Mouse (Mus musculus) CH12.LX (cell line): ENCODE measurements around the gene Tmem88b.

Source experiments
- CTCF ChIP-seq, 2 experiments: IDR thresholded peaks in 1 of 2; conservative IDR thresholded peaks in 1 of 2; 2 replicates each; pipeline ENCODE4 v1.5.1; 2011 to 2012; ENCODE audit warnings: low read depth in 2 of 2, low read length in 2 of 2, improper control_type of control experiment in 1 of 2, inconsistent platforms in 1 of 2, mild to moderate bottlenecking in 1 of 2, moderate library complexity in 1 of 2
- JUND ChIP-seq: conservative IDR thresholded peaks from 2 replicates; pipeline ENCODE4 v1.6.1; 2011; ENCODE audit warnings: low read depth, low read length, improper control_type of control experiment
- MAX ChIP-seq: IDR thresholded peaks from 2 replicates; pipeline ENCODE4 v1.6.1; 2011; ENCODE audit warnings: low read length, improper control_type of control experiment
- POLR2A ChIP-seq: IDR thresholded peaks from 2 replicates; pipeline ENCODE4 v1.6.1; 2011; ENCODE audit warnings: low read depth, mild to moderate bottlenecking, improper control_type of control experiment, low read length
- RAD21 ChIP-seq: IDR thresholded peaks from 2 replicates; pipeline ENCODE4 v1.6.1; 2011; ENCODE audit warnings: low read depth, mild to moderate bottlenecking, low read length, improper control_type of control experiment, moderate library complexity

DNA sequence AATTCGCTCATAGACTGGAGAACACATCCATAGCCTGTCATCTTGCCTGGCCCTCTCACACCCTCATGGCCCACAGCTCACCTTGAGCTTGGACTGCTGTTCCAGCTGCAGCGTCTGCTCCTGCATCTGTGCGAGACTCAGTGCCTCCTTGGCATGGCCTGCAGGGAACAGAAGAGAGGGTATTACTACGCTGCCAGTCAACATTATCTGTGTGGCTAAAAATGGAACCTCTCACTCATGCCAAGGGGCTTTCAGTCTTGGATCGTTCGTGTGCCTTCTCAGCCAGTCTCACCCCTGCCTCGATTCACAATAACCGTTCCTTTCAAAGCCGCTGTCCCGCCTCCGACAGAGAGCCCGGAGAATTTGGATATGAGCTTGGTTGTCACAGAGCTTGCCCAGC lies 28.7 kb downstream of the Tmem88b start:
- no peak for TF ChIP-seq MAX
- no peak for TF ChIP-seq JUND
- TF ChIP-seq RAD21 = no peak
- no peak for TF ChIP-seq POLR2A
- no peak for TF ChIP-seq CTCF (conservative IDR thresholded peaks at IDR 0.05 in 1 of 2, IDR thresholded peaks at IDR 0.05 in 1 of 2; ENCODE audit: low read depth in 2 of 2, low read length in 2 of 2)
